Mouse (Mus musculus): ENCODE results near the gene Atp5j. TPM values are rescaled to one million over a fixed set of nuclear protein-coding genes. Genes with fewer than 3 reads are reported as not detected.

Atp5j gene
- total RNA-seq, 2 experiments from 2014 or later = 351 to 367 TPM

Other genes with a start within 250 kb of the Atp5j start
- 10 to 100 TPM; 19.2 to 24.1 TPM for gene Mrpl39, start 99.9 kb downstream of the Atp5j start, total RNA-seq (2021)
- gene Jam2, start 61.5 kb downstream of the Atp5j start, total RNA-seq (2021) = 10 to 100 TPM; 25.1 to 26.2 TPM
- gene Gabpa, start 700 bp downstream of the Atp5j start, total RNA-seq (2021) = 10 to 100 TPM; 21.5 to 22.8 TPM

Data from left cerebral cortex, postnatal 14 days (tissue).